Mouse (Mus musculus) stomach, postnatal 0 days (tissue): ENCODE data around the gene Nucb2. TPM values are rescaled to one million over a fixed set of nuclear protein-coding genes. Genes with fewer than 3 reads are reported as not detected.

Experiments used
- ATAC-seq: fragments of 200-750 bp; cut with Nextera tagmentation; 2 replicates; pipeline ENCODE4 v1.8.0; 2017; ENCODE audit not compliant: low FRiP score, low TSS enrichment
- DNase-seq: peaks from one replicate; pipeline ENCODE4 v3.0.0-alpha.2; 2016; ENCODE audit warnings: low spot score
- H3K27ac ChIP-seq: fragments of 300-500 bp; sonication (generic); replicated peaks from 2 replicates; pipeline ENCODE4 v1.5.1; 2014; ENCODE audit warnings: mild to moderate bottlenecking, control low read depth
- H3K27me3 ChIP-seq: fragments of 300-500 bp; sonication (generic); 2 replicates; pipeline ENCODE4 v1.6.1; 2014; ENCODE audit warnings: low read length; ENCODE audit not compliant: control insufficient read depth, insufficient read depth
- H3K36me3 ChIP-seq: fragments of 300-500 bp; sonication (generic); 2 replicates; pipeline ENCODE4 v1.6.1; 2014; ENCODE audit warnings: low read length, mixed read lengths; ENCODE audit not compliant: control insufficient read depth, insufficient read depth
- H3K4me1 ChIP-seq: fragments of 300-500 bp; sonication (generic); replicated peaks from 2 replicates; pipeline ENCODE4 v1.6.1; 2014; ENCODE audit warnings: antibody characterized with exemption; ENCODE audit not compliant: control insufficient read depth, insufficient read depth
- H3K4me2 ChIP-seq: fragments of 300-500 bp; sonication (generic); replicated peaks from 2 replicates; pipeline ENCODE4 v1.6.1; 2014; ENCODE audit warnings: low read depth, mild to moderate bottlenecking, control low read depth, moderate library complexity
- H3K4me3 ChIP-seq: fragments of 300-500 bp; sonication (generic); 2 replicates; pipeline ENCODE4 v1.5.1; 2014; ENCODE audit warnings: low read depth, low read length, control low read depth
- H3K9ac ChIP-seq: fragments of 300-500 bp; sonication (generic); 2 replicates; pipeline ENCODE4 v1.6.1; 2014; ENCODE audit warnings: mild to moderate bottlenecking, low read length, control low read depth, mixed read lengths
- H3K9me3 ChIP-seq: fragments of 300-500 bp; sonication (generic); 2 replicates; pipeline ENCODE4 v1.6.1; 2016; ENCODE audit warnings: low read length; ENCODE audit not compliant: control insufficient read depth
- CTCF ChIP-seq: IDR thresholded peaks from 2 replicates; pipeline ENCODE4 v1.5.1; 2016; ENCODE audit warnings: antibody characterized with exemption, low read depth, mild to moderate bottlenecking, moderate library complexity
- EP300 ChIP-seq: optimal IDR thresholded peaks from 2 replicates; pipeline ENCODE3; 2016; ENCODE audit warnings: antibody characterized with exemption
- WGBS: fragments of 180-500 bp; shearing (Covaris S2); extraction: QIAGEN DNeasy Blood & Tissue Kit; methylation state at CpG from one replicate; pipeline ENCODE4 v1.1.7; 2014; 5-methylcytosine and 5-hydroxymethylcytosine counted together
- polyA plus RNA-seq: library from polyadenylated mRNA; unstranded; fragments of >200 nt; fragmentation: Nextera tagmentation; extraction: Ambion mirVana; gene quantifications from 2 replicates; pipeline ENCODE4 v1.2.1, GENCODE M21; 2015

Gene Nucb2
- polyA plus RNA-seq, 1 experiment from 2014 or later = 45.5 TPM

GRCm38 (mm10) chr7:116476264-116476663 lies 27.9 kb upstream of the Nucb2 start:
- no peaks in the 10 kb centered on the region for H3K9me3 ChIP-seq
- H3K27ac ChIP-seq = no peak overlapping the region
- no peak for TF ChIP-seq CTCF
- TF ChIP-seq EP300 = no peak
- H3K4me1 ChIP-seq = no peaks in the 10 kb centered on the region
- WGBS = 76% methylated on average over 5 of the region's 5 CpGs
- DNase-seq = no peak
- H3K36me3 ChIP-seq = no peaks in the 10 kb centered on the region
- H3K4me2 ChIP-seq = no peak overlapping the region
- H3K27me3 ChIP-seq = no peaks in the 10 kb centered on the region
- no peak for ATAC-seq
- H3K9ac ChIP-seq = no peak overlapping the region
- H3K4me3 ChIP-seq = no peak overlapping the region

DNA sequence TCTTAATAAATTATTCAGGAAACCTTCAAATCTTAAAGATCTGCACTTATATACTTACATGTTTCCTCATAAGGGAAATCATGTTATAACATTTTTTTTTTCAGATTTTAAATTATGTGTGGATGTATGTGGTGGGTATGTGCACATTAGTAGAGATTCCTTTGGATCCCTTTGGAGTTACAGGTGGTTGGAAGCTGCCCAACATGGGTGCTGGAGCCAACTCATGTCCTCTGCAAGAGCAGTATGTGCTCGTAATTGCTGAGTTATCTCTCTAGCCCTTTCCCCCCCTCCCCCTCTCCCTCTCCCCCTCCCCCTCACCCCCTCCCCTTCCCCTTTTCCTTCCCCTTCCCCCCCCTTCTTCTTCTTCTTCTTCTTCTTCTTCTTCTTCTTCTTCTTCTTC lies 21.1 kb upstream of the Nucb2 start:
- WGBS = 47% methylated on average over 1 of the region's 1 CpGs
- H3K4me2 ChIP-seq = no peak overlapping the region
- ATAC-seq (no peak), DNase-seq (no peak)
- no peaks in the 10 kb centered on the region for H3K27me3 ChIP-seq
- H3K4me3 ChIP-seq = no peak overlapping the region
- no peak for TF ChIP-seq EP300
- TF ChIP-seq CTCF = no peak
- H3K36me3 ChIP-seq = no peaks in the 10 kb centered on the region
- H3K9me3 ChIP-seq = no peaks in the 10 kb centered on the region
- H3K4me1 ChIP-seq = no peaks in the 10 kb centered on the region
- no peak overlapping the region for H3K9ac ChIP-seq
- H3K27ac ChIP-seq = no peak overlapping the region

- no peak for DNase-seq
- no peak overlapping the region for H3K4me3 ChIP-seq
- no peaks in the 10 kb centered on the region for H3K4me1 ChIP-seq
- TF ChIP-seq EP300 = no peak
- no peak for TF ChIP-seq CTCF
- H3K9ac ChIP-seq = no peak overlapping the region
- no peak overlapping the region for H3K4me2 ChIP-seq
- no peaks in the 10 kb centered on the region for H3K36me3 ChIP-seq
- H3K27ac ChIP-seq = no peak overlapping the region
- no peaks in the 10 kb centered on the region for H3K9me3 ChIP-seq
- no peak for ATAC-seq
- 70% methylated on average over 5 of the region's 5 CpGs for WGBS
- H3K27me3 ChIP-seq = no peaks in the 10 kb centered on the region
These were observed 20.4 kb upstream of the Nucb2 start for GRCm38 (mm10) chr7:116483782-116484181.

DNA sequence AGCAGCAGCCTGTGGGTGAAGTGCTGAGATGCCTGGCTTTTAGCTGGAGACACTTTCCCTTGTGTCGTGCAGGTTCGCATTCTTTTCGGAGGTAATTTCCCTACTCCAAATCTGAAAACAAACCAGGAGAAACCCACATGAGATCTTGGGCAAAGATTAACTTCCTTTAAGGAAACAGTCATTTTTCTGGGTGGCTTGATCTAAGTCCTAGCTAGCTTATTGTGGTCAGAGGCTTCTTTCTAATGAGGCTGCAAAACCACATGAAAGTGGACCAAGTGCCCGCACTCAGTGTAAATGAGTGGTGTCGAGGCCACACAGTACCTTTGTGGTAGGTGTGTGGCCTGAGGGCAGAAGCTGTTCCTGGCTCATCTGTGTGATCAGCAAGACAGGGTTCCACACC lies 20.0 kb upstream of the Nucb2 start:
- WGBS = 64% methylated on average over 5 of the region's 5 CpGs
- DNase-seq (no peak), ATAC-seq (no peak)
- Histone ChIP-seq H3K4me1 (no peaks in the 10 kb centered on the region), H3K9ac (no peak overlapping the region), H3K36me3 (no peaks in the 10 kb centered on the region), H3K27me3 (no peaks in the 10 kb centered on the region), H3K9me3 (no peaks in the 10 kb centered on the region), H3K4me2 (no peak overlapping the region), H3K27ac (no peak overlapping the region), H3K4me3 (no peak overlapping the region)
- no peak for TF ChIP-seq EP300
- no peak for TF ChIP-seq CTCF

GRCm38 (mm10) chr7:116485062-116485601 lies 19.0 kb upstream of the Nucb2 start:
- ATAC-seq = no peak

GRCm38 (mm10) chr7:116491113-116491512 lies 13.1 kb upstream of the Nucb2 start:
- no peak overlapping the region for H3K9ac ChIP-seq
- no peak for ATAC-seq
- no peak overlapping the region for H3K4me2 ChIP-seq
- no peak overlapping the region for H3K27ac ChIP-seq
- H3K27me3 ChIP-seq = no peaks in the 10 kb centered on the region
- 65% methylated on average over 4 of the region's 4 CpGs for WGBS
- no peak for TF ChIP-seq EP300
- TF ChIP-seq CTCF = peak; percentile 12; the same call in 1 of the 2 replicates
- no peak overlapping the region for H3K4me3 ChIP-seq
- no peak for DNase-seq
- H3K36me3 ChIP-seq = no peaks in the 10 kb centered on the region
- no peaks in the 10 kb centered on the region for H3K9me3 ChIP-seq
- no peaks in the 10 kb centered on the region for H3K4me1 ChIP-seq

More at GRCm38 (mm10) chr7:116485062-116485601, 19.0 kb upstream of the Nucb2 start:
- H3K4me1 ChIP-seq = no peaks in the 10 kb centered on the region
- no peaks in the 10 kb centered on the region for H3K27me3 ChIP-seq
- no peak overlapping the region for H3K4me3 ChIP-seq
- DNase-seq = no peak
- no peak overlapping the region for H3K27ac ChIP-seq
- H3K9ac ChIP-seq = no peak overlapping the region
- H3K9me3 ChIP-seq = no peaks in the 10 kb centered on the region
- H3K4me2 ChIP-seq = no peak overlapping the region
- H3K36me3 ChIP-seq = no peaks in the 10 kb centered on the region
- TF ChIP-seq CTCF (no peak), EP300 (no peak)
- WGBS = 77% methylated on average over 1 of the region's 1 CpGs
